Mouse (Mus musculus): Measurements from ENCODE around the gene Adam1b.

DNA sequence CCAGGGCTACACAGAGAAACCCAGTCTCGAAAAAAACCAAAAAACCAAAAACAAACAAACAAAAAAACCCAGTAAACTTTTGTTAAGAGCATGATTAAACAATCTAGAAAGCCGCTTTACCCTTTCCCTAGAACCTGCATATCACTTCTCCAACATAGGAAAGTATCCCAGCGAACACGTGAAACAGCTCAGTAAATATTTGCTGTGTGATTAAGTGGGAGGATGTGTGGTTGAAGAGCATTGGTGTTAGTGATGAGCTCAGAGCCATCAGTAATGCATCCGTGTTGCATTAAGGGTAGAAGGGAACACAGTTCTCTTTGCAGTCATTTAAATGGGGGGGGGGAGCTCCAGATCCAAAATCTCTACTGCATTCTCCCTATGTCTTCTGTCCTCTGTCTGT lies 18.4 kb downstream of the Adam1b start:
- TF ChIP-seq GATA1 (IDR thresholded peaks at IDR 0.05; ENCODE audit: borderline replicate concordance, low read length) = no peak
- no peak for TF ChIP-seq FLI1 (IDR thresholded peaks at IDR 0.05; ENCODE audit: low read length)
